Mouse (Mus musculus): ENCODE measurements around the gene Plekhb2.

Gene Plekhb2

GRCm38 (mm10) chr1:34866815-34867573 lies 17.2 kb downstream of the Plekhb2 start:
- DNase-seq (ENCODE audit: low spot score) = peak; percentile 68

- DNase-seq (ENCODE audit: low spot score) = no peak
Measured at GRCm38 (mm10) chr1:34867574-34867955, 17.8 kb downstream of the Plekhb2 start.

- no peak for DNase-seq (ENCODE audit: low spot score)
Measured at GRCm38 (mm10) chr1:34868391-34868790, 18.6 kb downstream of the Plekhb2 start.

GRCm38 (mm10) chr1:34869231-34869630 lies 19.5 kb downstream of the Plekhb2 start:
- DNase-seq (ENCODE audit: low spot score) = no peak

GRCm38 (mm10) chr1:34871170-34871569 lies 21.4 kb downstream of the Plekhb2 start:
- no peak for DNase-seq (ENCODE audit: low spot score)

DNA sequence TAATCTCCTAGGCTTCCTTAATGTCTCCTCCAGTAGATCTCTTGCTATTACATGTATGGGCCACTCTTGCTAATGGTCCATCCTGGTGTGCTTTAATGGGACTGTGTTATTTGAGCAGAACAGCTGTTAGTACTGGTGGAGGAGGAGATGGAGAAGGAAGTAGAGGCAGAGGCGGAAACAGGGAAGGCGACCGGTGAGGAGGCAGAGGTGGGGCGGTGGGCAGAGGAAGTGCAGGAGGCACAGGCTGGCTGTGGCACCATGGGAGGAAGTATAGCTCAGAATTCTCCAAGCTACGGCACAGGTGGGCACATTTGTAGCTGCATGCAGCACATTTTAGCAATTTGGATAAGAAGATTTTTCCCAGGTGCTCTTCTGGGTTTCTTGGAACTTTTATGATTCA lies 23.8 kb downstream of the Plekhb2 start:
- no peak for DNase-seq (ENCODE audit: low spot score)

- no peak for DNase-seq (ENCODE audit: low spot score)
Measured at GRCm38 (mm10) chr1:34879611-34880010, 29.8 kb downstream of the Plekhb2 start.

- no peak for DNase-seq (ENCODE audit: low spot score)
Measured at GRCm38 (mm10) chr1:34883776-34884175, 34.0 kb downstream of the Plekhb2 start.

- no peak for DNase-seq (ENCODE audit: low spot score)
Measured at GRCm38 (mm10) chr1:34891559-34892289, 41.9 kb downstream of the Plekhb2 start.

- DNase-seq (ENCODE audit: low spot score) = no peak
Measured at GRCm38 (mm10) chr1:34892466-34892865, 42.7 kb downstream of the Plekhb2 start.

DNA sequence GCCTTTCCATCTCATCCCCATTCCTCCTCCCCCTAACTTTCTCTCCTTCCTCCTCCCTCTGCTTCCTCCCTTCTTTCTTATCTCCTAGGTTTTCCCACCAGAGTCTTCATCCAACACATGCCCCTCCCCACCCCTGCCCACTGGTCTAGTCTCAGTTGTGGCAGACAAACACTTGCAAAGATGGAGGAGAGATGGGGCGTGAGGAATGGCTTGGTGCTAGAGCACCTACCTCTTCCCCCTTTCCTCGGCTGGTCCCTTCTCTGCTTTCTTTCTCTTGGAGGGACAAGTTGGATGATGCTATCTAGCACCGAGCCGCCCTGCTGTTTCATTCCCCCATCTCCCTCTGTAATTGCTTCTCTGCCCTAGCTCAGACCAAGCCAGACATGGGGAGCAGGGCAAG lies 43.6 kb downstream of the Plekhb2 start:
- DNase-seq (ENCODE audit: low spot score) = no peak

DNA sequence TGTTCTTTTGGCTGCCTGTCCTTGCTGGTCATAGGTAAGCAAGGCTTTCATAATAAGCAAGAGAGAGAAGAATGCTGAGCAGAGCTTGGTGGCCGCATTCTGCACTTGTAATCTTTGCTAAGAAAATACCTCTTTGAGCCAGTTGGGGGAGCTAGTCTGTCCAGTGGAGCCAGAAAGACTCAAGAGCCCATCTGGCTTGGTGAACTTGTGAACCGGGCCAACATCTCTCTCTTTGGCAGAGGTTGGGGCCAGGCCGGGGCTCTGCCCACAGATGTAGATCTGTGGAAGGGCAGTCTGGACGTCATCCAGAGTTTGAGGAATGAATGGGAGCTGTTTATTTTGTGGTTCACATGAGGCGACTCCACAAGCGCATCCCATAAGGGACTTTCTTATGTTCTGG lies 44.1 kb downstream of the Plekhb2 start:
- no peak for DNase-seq (ENCODE audit: low spot score)

DNA sequence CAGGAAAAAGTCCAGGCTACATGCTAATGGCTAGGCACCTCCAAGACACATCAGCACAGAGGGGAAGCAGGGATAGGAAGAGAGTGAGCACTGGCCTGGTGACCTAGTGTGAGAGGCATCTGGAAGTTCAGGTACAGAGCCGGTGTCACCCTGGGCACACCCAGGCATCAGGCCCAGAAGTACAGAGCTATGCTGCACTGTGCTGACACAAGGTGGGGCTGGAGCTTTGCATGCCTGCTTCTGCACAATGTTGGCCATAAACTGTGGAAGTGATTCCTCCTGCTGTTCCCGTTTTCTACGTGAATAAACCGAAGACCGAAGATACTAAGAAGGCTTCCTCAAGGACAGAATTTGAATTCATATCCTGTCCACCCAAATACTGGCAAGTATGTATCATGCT lies 46.3 kb downstream of the Plekhb2 start:
- no peak for DNase-seq (ENCODE audit: low spot score)

DNA sequence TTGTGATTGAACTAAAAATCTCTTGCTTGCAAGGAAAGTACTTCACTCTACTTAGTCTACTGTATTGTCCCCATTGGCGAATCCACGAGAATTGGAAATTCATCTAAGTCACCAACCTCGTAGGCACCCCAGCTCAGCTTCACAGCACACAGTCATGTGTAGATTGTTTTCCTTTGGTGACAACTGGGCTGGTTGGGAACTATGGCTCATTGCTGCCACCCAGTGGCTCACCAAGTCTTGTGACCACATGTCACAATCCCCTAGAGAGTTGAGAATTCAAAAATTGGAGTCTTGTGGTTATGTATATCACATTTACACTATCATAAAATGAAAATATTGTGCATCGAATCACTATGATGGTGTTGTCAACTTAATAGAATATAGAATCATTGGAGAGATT lies 47.1 kb downstream of the Plekhb2 start:
- DNase-seq (ENCODE audit: low spot score) = no peak

- no peak for DNase-seq (ENCODE audit: low spot score)
Measured at GRCm38 (mm10) chr1:34928656-34929055, 78.9 kb downstream of the Plekhb2 start.

Measured in yolk sac, embryonic 10.5 days (tissue).